Mouse (Mus musculus) hindbrain, embryonic 11.5 days (tissue): ENCODE data around the gene Cpsf6. TPM values are rescaled to one million over a fixed set of nuclear protein-coding genes. Genes with fewer than 3 reads are reported as not detected.

ENCODE experiments used
- ATAC-seq: fragments of 200-750 bp; cut with Nextera tagmentation; 2 replicates; pipeline ENCODE4 v1.8.0; 2017; ENCODE audit warnings: mild to moderate bottlenecking, moderate TSS enrichment, moderate library complexity; ENCODE audit not compliant: low FRiP score
- DNase-seq: peaks from one replicate; pipeline ENCODE4 v3.0.0-alpha.2; 2015; ENCODE audit warnings: low spot score
- H3K27ac ChIP-seq: fragments of 300-500 bp; sonication (generic); 2 replicates; pipeline ENCODE4 v1.5.1; 2014; ENCODE audit warnings: mild to moderate bottlenecking, low read depth, low read length
- H3K27me3 ChIP-seq: fragments of 300-500 bp; sonication (generic); 2 replicates; pipeline ENCODE4 v1.6.1; 2014; ENCODE audit warnings: mild to moderate bottlenecking, low read length, moderate library complexity, mixed read lengths; ENCODE audit not compliant: control insufficient read depth, insufficient read depth
- H3K36me3 ChIP-seq: fragments of 300-500 bp; sonication (generic); 2 replicates; pipeline ENCODE4 v1.6.1; 2014; ENCODE audit warnings: mild to moderate bottlenecking, low read length, moderate library complexity, mixed read lengths; ENCODE audit not compliant: control insufficient read depth, insufficient read depth
- H3K4me1 ChIP-seq: fragments of 300-500 bp; sonication (generic); replicated peaks from 2 replicates; pipeline ENCODE4 v1.6.1; 2014; ENCODE audit warnings: low read length, mixed read lengths; ENCODE audit not compliant: control insufficient read depth, insufficient read depth
- H3K4me2 ChIP-seq: fragments of 300-500 bp; sonication (generic); replicated peaks from 2 replicates; pipeline ENCODE4 v1.6.1; 2014; ENCODE audit warnings: mild to moderate bottlenecking, low read depth, low read length
- H3K4me3 ChIP-seq: fragments of 300-500 bp; sonication (generic); 2 replicates; pipeline ENCODE4 v1.5.1; 2014; ENCODE audit warnings: low read depth, low read length
- H3K9ac ChIP-seq: fragments of 300-500 bp; sonication (generic); 2 replicates; pipeline ENCODE4 v1.6.1; 2014; ENCODE audit warnings: low read depth, low read length
- H3K9me3 ChIP-seq: fragments of 300-500 bp; sonication (generic); 2 replicates; pipeline ENCODE4 v1.6.1; 2016; ENCODE audit warnings: low read length; ENCODE audit not compliant: control insufficient read depth
- WGBS: fragments of 180-500 bp; shearing (Covaris S2); extraction: QIAGEN DNeasy Blood & Tissue Kit; methylation state at CpG from one replicate; pipeline ENCODE4 v1.1.7; 2014; 5-methylcytosine and 5-hydroxymethylcytosine counted together
- polyA plus RNA-seq: library from polyadenylated mRNA; unstranded; fragments of >200 nt; fragmentation: Nextera tagmentation; extraction: Ambion mirVana; gene quantifications from 2 replicates; pipeline ENCODE4 v1.2.1, GENCODE M21; 2014

Cpsf6 gene
- polyA plus RNA-seq, 1 experiment from 2014 or later: 230 TPM

GRCm38 (mm10) chr10:117385086-117385430 lies 5.2 kb upstream of the Cpsf6 start:
- Histone ChIP-seq H3K4me2 (no peak overlapping the region), H3K4me1 (no peaks in the 10 kb centered on the region), H3K27ac (no peak overlapping the region), H3K36me3 (no peaks in the 10 kb centered on the region), H3K4me3 (no peak overlapping the region), H3K9me3 (no peaks in the 10 kb centered on the region), H3K9ac (no peak overlapping the region), H3K27me3 (no peaks in the 10 kb centered on the region)
- 72% methylated on average over 2 of the region's 2 CpGs for WGBS
- ATAC-seq (no peak), DNase-seq (no peak)

DNA sequence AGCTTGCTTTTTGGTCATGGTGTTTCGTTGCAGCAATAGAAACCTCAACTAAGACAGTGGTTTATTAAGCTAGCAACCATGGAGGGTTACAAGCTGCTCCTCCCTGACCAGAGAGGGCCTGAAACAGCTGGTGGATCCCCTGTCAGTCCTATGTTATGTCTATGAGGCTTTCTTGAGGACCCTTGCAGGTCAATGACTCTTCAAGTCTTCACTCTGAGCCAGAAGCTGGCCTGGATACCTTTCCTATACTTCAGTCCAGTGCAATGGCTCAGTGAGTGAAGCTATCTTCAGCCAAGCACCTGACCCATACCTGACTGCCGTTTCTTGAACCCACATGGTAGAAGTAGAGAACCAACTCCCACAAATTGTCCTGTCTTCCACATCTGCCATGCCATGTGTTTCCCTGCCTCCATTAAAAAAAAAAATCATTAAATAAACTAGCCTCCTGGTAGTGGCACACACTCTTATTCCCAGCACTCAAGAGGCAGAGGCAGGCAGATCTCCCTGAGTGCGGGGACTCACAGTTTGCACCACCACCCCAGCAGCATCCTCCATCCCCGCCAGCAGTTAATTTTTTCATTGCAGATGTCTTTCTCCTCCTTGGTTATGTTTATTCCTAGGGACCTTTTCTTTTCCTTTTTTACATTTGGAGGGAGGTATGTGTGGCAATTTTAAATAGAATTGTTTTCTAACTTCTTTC lies 4.7 kb upstream of the Cpsf6 start:
- ATAC-seq (no peak), DNase-seq (no peak)
- Histone ChIP-seq H3K36me3 (no peaks in the 10 kb centered on the region), H3K27ac (no peak overlapping the region), H3K4me1 (no peaks in the 10 kb centered on the region), H3K4me3 (no peak overlapping the region), H3K9ac (no peak overlapping the region), H3K27me3 (no peaks in the 10 kb centered on the region), H3K9me3 (no peaks in the 10 kb centered on the region), H3K4me2 (no peak overlapping the region)
- WGBS: 91% methylated on average over 4 of the region's 4 CpGs

GRCm38 (mm10) chr10:117383941-117384340 lies 4.1 kb upstream of the Cpsf6 start:
- 75% methylated on average over 6 of the region's 6 CpGs for WGBS
- ATAC-seq (no peak), DNase-seq (no peak)
- no peak overlapping the region for H3K27ac ChIP-seq
- H3K4me1 ChIP-seq: no peaks in the 10 kb centered on the region
- H3K9ac ChIP-seq: no peak overlapping the region
- no peaks in the 10 kb centered on the region for H3K27me3 ChIP-seq
- H3K9me3 ChIP-seq: no peaks in the 10 kb centered on the region
- no peaks in the 10 kb centered on the region for H3K36me3 ChIP-seq
- H3K4me2 ChIP-seq: no peak overlapping the region
- H3K4me3 ChIP-seq: no peak overlapping the region

- no peak for ATAC-seq
Measured at GRCm38 (mm10) chr10:117382996-117383550, 3.3 kb upstream of the Cpsf6 start.

DNA sequence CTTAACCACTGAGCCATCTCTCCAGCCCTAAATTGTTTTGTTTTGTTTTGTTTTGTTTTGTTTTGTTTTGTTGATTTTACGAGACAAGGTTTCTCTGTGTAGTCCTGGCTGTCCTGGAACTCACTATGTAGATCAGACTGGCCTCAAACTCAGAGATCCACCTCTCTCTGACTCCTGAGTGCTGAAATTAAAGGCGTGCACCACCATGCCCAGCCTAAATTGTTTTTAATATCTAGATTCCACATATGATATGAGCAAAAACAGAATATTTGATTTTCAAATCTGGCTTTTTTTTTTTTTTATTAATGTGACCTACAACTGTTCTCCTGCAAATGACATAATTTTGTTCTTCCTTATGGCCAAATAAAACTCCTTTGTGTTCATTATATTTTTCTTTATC lies 2.3 kb upstream of the Cpsf6 start:
- no peak for DNase-seq
- no peak overlapping the region for H3K4me3 ChIP-seq
- H3K9ac ChIP-seq: no peak overlapping the region
- H3K27ac ChIP-seq: no peak overlapping the region
- H3K4me2 ChIP-seq: no peak overlapping the region
- no peaks in the 10 kb centered on the region for H3K9me3 ChIP-seq
- no peaks in the 10 kb centered on the region for H3K27me3 ChIP-seq
- no peaks in the 10 kb centered on the region for H3K36me3 ChIP-seq
- no peak for ATAC-seq
- WGBS: 81% methylated on average over 2 of the region's 2 CpGs
- H3K4me1 ChIP-seq: no peaks in the 10 kb centered on the region

More at GRCm38 (mm10) chr10:117382996-117383550, 3.3 kb upstream of the Cpsf6 start:
- no peak overlapping the region for H3K27ac ChIP-seq
- no peaks in the 10 kb centered on the region for H3K36me3 ChIP-seq
- H3K27me3 ChIP-seq: no peaks in the 10 kb centered on the region
- H3K9me3 ChIP-seq: no peaks in the 10 kb centered on the region
- H3K4me3 ChIP-seq: no peak overlapping the region
- H3K4me2 ChIP-seq: no peak overlapping the region
- H3K4me1 ChIP-seq: no peaks in the 10 kb centered on the region
- H3K9ac ChIP-seq: no peak overlapping the region
- WGBS: 78% methylated on average over 8 of the region's 8 CpGs
- DNase-seq: no peak

GRCm38 (mm10) chr10:117380721-117381570 lies 1.1 kb upstream of the Cpsf6 start:
- 88% methylated on average over 4 of the region's 4 CpGs for WGBS
- no peaks in the 10 kb centered on the region for H3K4me1 ChIP-seq
- no peak for DNase-seq
- no peak overlapping the region for H3K27ac ChIP-seq
- H3K4me3 ChIP-seq: no peak overlapping the region
- ATAC-seq: no peak
- no peaks in the 10 kb centered on the region for H3K27me3 ChIP-seq
- no peaks in the 10 kb centered on the region for H3K9me3 ChIP-seq
- no peaks in the 10 kb centered on the region for H3K36me3 ChIP-seq
- H3K9ac ChIP-seq: no peak overlapping the region
- H3K4me2 ChIP-seq: no peak overlapping the region

- H3K9me3 ChIP-seq: no peaks in the 10 kb centered on the region
- ATAC-seq: no peak
Measured at GRCm38 (mm10) chr10:117379441-117379840, 374 bp downstream of the Cpsf6 start.

GRCm38 (mm10) chr10:117378642-117379041 lies 1.2 kb downstream of the Cpsf6 start:
- H3K4me1 ChIP-seq: no peaks in the 10 kb centered on the region
- 93% methylated on average over 3 of the region's 3 CpGs for WGBS
- no peaks in the 10 kb centered on the region for H3K9me3 ChIP-seq
- ATAC-seq (no peak), DNase-seq (no peak)
- H3K9ac ChIP-seq: no peak overlapping the region
- H3K4me2 ChIP-seq: no peak overlapping the region
- no peak overlapping the region for H3K27ac ChIP-seq
- no peak overlapping the region for H3K4me3 ChIP-seq
- no peaks in the 10 kb centered on the region for H3K27me3 ChIP-seq
- no peaks in the 10 kb centered on the region for H3K36me3 ChIP-seq

More at GRCm38 (mm10) chr10:117379441-117379840, 374 bp downstream of the Cpsf6 start:
- Histone ChIP-seq H3K9ac (no peak overlapping the region), H3K4me1 (no peaks in the 10 kb centered on the region), H3K36me3 (no peaks in the 10 kb centered on the region), H3K27me3 (no peaks in the 10 kb centered on the region), H3K27ac (no peak overlapping the region), H3K4me3 (no peak overlapping the region), H3K4me2 (no peak overlapping the region)
- no peak for DNase-seq
- WGBS: 96% methylated on average over 2 of the region's 2 CpGs

- 96% methylated on average over 11 of the region's 11 CpGs for WGBS
- no peak overlapping the region for H3K9ac ChIP-seq
Measured at GRCm38 (mm10) chr10:117378291-117378555, 1.6 kb downstream of the Cpsf6 start.

More at GRCm38 (mm10) chr10:117378291-117378555, 1.6 kb downstream of the Cpsf6 start:
- no peak overlapping the region for H3K4me3 ChIP-seq
- no peaks in the 10 kb centered on the region for H3K4me1 ChIP-seq
- no peaks in the 10 kb centered on the region for H3K9me3 ChIP-seq
- no peak overlapping the region for H3K4me2 ChIP-seq
- no peaks in the 10 kb centered on the region for H3K27me3 ChIP-seq
- no peak for ATAC-seq
- DNase-seq: no peak
- no peak overlapping the region for H3K27ac ChIP-seq
- no peaks in the 10 kb centered on the region for H3K36me3 ChIP-seq
